Mouse (Mus musculus): Measurements from ENCODE around the gene Gm49425.

The Gm49425 gene

GRCm38 (mm10) chr15:101492718-101493117 is 24.3 kb downstream of the Gm49425 start:
- in situ Hi-C loops (cut with MboI; ENCODE audit: low sequenced_read_pairs), result no loop called here

- in situ Hi-C loops (cut with MboI; ENCODE audit: low sequenced_read_pairs), result no loop called here
Observed at GRCm38 (mm10) chr15:101491431-101491830, 25.6 kb downstream of the Gm49425 start, which contains the start of gene Krt83. Krt83 (minus strand) TSS chr15:101491512.

- in situ Hi-C loops (cut with MboI; ENCODE audit: low sequenced_read_pairs), result no loop called here
Observed at GRCm38 (mm10) chr15:101485911-101486635, 31.0 kb downstream of the Gm49425 start.

- in situ Hi-C loops (cut with MboI; ENCODE audit: low sequenced_read_pairs), result no loop called here
Observed at GRCm38 (mm10) chr15:101484939-101485338, 32.1 kb downstream of the Gm49425 start.

GRCm38 (mm10) chr15:101483646-101484045 is 33.4 kb downstream of the Gm49425 start:
- in situ Hi-C loops (cut with MboI; ENCODE audit: low sequenced_read_pairs), result no loop called here

- in situ Hi-C loops (cut with MboI; ENCODE audit: low sequenced_read_pairs), result no loop called here
Observed at GRCm38 (mm10) chr15:101482056-101482455, 35.0 kb downstream of the Gm49425 start.

GRCm38 (mm10) chr15:101479666-101480060 is 37.4 kb downstream of the Gm49425 start:
- in situ Hi-C loops (cut with MboI; ENCODE audit: low sequenced_read_pairs), result no loop called here

- in situ Hi-C loops (cut with MboI; ENCODE audit: low sequenced_read_pairs), result no loop called here
Observed at GRCm38 (mm10) chr15:101479007-101479665, 37.9 kb downstream of the Gm49425 start.

- in situ Hi-C loops (cut with MboI; ENCODE audit: low sequenced_read_pairs), result no loop called here
Observed at GRCm38 (mm10) chr15:101472952-101473528, 44.0 kb downstream of the Gm49425 start, which contains the start of gene Krt86. Krt86 (plus strand) TSS chr15:101473478.

GRCm38 (mm10) chr15:101469093-101469492 is 48.0 kb downstream of the Gm49425 start:
- in situ Hi-C loops (cut with MboI; ENCODE audit: low sequenced_read_pairs), result no loop called here
